Mouse (Mus musculus): Measurements from ENCODE around the gene Hspe1. TPM values are rescaled to one million over a fixed set of nuclear protein-coding genes. Genes with fewer than 3 reads are reported as not detected.

Gene Hspe1
- 156 TPM for polyA plus RNA-seq (2017; shearing (Covaris generic))

DNA sequence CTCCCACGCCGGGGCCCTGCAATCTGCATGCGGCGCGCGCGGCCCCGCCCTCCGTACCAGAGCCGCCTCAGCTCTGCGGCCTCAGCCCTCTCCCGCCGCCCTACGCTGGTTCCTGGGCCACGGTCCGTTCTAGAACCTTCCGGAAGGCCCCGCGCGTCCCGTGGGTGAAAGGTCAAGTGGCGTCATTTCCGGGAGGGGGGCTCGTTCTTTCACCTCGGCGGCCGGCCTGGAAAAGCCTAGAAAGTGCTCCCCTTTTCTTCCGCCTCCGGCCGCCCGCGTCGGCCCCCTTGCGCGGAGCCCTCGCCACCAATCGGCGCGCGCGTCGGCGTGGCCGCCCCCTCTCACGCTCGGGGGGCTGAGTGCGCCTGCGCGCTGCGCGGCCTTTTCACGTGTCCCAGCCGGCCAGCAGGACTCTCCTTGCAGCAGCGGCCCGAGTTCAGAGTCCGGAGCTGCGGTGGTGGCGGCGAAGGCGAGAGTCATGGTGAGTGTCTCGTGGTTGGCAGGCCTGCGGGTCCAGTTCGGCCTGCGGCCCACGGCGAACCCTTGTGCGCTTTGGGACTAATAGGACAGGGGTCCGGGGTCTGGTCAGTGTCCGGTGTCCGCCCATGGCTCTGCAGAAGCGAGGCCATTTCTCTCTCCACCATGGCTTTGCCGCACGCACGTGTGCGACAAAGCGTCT lies at the start of gene Hspe1, which contains the start of gene Hspd1:
TSS of gene Hspe1 (plus strand) at position 201 of the 679 bp plus-strand sequence.
TSS of gene Hspd1 (minus strand) at position 312 of the 679 bp plus-strand sequence.

DNA sequence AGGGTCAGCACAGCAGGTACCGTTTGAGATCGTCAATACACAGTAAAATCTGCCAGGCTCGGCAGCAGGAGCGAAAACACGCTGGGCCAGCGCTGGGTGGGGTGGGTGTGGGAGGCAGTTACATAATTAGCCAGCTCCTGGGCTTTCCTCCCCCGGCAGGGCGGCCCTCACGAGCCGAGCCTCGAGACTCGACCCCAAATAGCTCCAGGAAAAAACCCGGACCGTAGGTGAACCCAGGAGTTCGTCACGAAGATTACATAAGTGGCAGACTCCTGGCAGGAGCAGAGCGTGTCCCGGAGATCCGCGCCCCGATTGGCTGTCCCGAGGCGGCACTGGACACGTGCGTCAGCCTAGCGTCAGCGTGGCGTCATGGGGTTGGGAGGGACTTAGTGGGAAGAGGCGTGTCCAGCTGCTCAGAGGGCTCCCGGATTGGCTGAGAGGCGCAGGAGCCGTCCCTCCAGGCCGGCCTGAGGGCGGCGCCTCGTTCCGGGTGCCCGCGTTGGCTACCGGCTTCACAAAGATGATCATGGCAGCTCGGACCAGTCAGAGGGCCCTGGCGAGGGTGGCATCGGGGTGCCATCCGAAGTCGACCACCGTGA lies 35.5 kb upstream of the Hspe1 start, which contains the start of gene Coq10b:
TSS of gene Coq10b (plus strand) at position 416 of the 599 bp plus-strand sequence.

DNA sequence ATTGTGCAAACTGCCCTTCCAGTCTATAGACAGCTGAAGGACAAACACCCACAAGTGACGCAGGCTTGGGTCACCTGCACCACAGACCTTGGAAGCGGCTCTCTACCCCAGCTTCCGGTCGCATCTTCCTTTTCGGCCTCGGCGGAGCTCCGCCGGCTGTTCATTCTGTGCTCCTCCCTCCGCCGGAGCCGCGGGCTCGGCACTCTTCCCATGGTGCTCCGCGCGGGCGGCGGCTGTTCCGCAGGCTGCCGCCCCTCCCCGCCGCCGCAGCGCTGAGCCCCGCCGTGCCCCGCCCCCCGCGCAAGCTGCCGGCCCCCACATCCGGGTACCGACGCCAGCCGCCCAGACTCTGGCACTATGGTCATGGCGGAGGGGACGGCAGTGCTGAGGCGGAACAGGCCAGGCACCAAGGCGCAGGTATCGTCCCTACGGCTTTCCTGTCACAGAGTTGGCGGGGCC lies 43.0 kb downstream of the Hspe1 start, which contains the start of gene Mob4:
TSS of gene Mob4 (plus strand) at position 289 of the 459 bp plus-strand sequence.

Other genes with a start within 250 kb of the Hspe1 start
- 294 TPM for gene Ankrd44, start 161.7 kb upstream of the Hspe1 start, polyA plus RNA-seq (2017; shearing (Covaris generic))
- gene Sf3b1, start 60.7 kb upstream of the Hspe1 start, polyA plus RNA-seq (2017; shearing (Covaris generic)): 768 TPM
- 25.5 TPM for gene Coq10b, start 35.4 kb upstream of the Hspe1 start, polyA plus RNA-seq (2017; shearing (Covaris generic))
- 168 TPM for gene Hspd1, start 111 bp downstream of the Hspe1 start, polyA plus RNA-seq (2017; shearing (Covaris generic))
- gene Mob4, start 43.1 kb downstream of the Hspe1 start, polyA plus RNA-seq (2017; shearing (Covaris generic)): 128 TPM
- 5.6 TPM for gene Rftn2, start 138.7 kb downstream of the Hspe1 start, polyA plus RNA-seq (2017; shearing (Covaris generic))
- gene Mars2, start 149.0 kb downstream of the Hspe1 start, polyA plus RNA-seq (2017; shearing (Covaris generic)): 2.3 TPM

Measured in CD4-positive, CD25-positive, alpha-beta regulatory T cell, adult 9 weeks (primary cell).